Mouse (Mus musculus) olfactory bulb, adult 2 months (tissue): ENCODE data around the gene Ptk7.

ENCODE experiments used
- CTCF ChIP-seq: fragments of 200-500 bp; IDR thresholded peaks from 2 replicates; pipeline ENCODE4 v1.5.1; 2012; ENCODE audit warnings: low read depth, mild to moderate bottlenecking, low read length, moderate library complexity; ENCODE audit not compliant: insufficient read depth
- POLR2A ChIP-seq: fragments of 200-500 bp; IDR thresholded peaks from 2 replicates; pipeline ENCODE4 v1.6.1; 2012; ENCODE audit warnings: mild to moderate bottlenecking, low read depth, low read length, moderate library complexity; ENCODE audit not compliant: insufficient read depth

DNA sequence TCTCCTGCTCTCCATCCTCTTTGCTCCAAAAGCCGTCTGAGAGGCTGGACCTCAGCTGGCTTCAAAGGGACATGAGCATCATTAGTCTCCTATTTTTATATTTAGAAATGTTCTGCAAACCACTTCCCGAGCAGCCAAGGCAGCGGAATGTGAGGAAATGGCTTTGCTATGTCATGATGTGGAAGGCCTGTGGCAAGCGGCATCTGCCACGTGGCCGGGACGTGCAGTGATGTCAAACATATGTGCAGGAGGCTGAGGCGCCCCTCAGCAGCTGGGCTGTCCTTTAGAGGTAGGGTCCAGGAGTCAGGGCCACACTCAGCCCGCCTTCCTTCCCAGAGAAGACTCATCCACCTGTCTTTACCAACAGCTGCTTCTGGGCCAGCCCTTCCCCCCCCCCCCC lies 27.1 kb downstream of the Ptk7 start:
- TF ChIP-seq POLR2A = no peak
- no peak for TF ChIP-seq CTCF
